Mouse (Mus musculus): Measurements from ENCODE around the gene Olfr657. TPM values are rescaled to one million over a fixed set of nuclear protein-coding genes. Genes with fewer than 3 reads are reported as not detected.

Gene Olfr657
- polyA plus RNA-seq (2014; fragmentation: Nextera tagmentation; extraction: Ambion mirVana): not detected in 2 replicates

DNA sequence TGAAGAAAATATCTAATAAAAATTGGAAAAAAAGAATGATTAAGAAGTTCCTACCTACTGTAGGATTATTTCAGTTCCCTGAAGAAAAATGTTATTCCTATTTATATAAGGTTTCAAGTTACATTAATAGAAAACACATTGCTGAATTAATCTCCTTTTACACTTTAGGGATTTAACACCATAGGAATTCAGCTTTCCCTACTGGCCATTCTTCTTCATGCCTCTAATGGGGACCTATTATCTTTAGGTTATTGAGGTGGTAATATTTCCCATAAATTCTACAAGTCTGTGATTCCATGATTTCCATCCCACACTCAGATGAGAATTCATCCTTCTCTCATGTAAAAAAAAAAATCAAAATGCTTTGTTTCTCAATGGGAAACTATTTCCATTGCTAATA, at the start of gene Olfr657:
Gene Olfr657 (plus strand): TSS at position 301 of the 400 bp plus-strand sequence.
- H3K36me3 ChIP-seq (ENCODE audit: control insufficient read depth, insufficient read depth, low read length): no peaks in the 10 kb centered on the region
- no peak within 1 kb of the TSS for H3K9ac ChIP-seq (replicated peaks; ENCODE audit: low read depth, low read length)
- H3K27me3 ChIP-seq (ENCODE audit: control insufficient read depth, insufficient read depth, low read length): no peaks in the 10 kb centered on the region
- no peaks in the 10 kb centered on the region for H3K9me3 ChIP-seq (ENCODE audit: control insufficient read depth, low read length)
- H3K4me1 ChIP-seq (ENCODE audit: control insufficient read depth, insufficient read depth, low read length): no peaks in the 10 kb centered on the region
- no peak within 1 kb of the TSS for H3K27ac ChIP-seq (ENCODE audit: low read depth, low read length)
- H3K4me2 ChIP-seq (ENCODE audit: low read depth, low read length): no peak within 1 kb of the TSS
- no peak for ATAC-seq (ENCODE audit: low read depth)
- H3K4me3 ChIP-seq (ENCODE audit: low read depth, low read length): no peak within 1 kb of the TSS

GRCm38 (mm10) chr7:104577014-104577413, 47.6 kb upstream of the Olfr657 start, which contains the start of gene Olfr653:
Gene Olfr653, plus strand, starts transcription at chr7:104577314.
- no peak within 1 kb of the TSS for H3K4me2 ChIP-seq (ENCODE audit: low read depth, low read length)
- no peak within 1 kb of the TSS for H3K27ac ChIP-seq (ENCODE audit: low read depth, low read length)
- no peak within 1 kb of the TSS for H3K4me3 ChIP-seq (ENCODE audit: low read depth, low read length)
- H3K36me3 ChIP-seq (ENCODE audit: control insufficient read depth, insufficient read depth, low read length): no peaks in the 10 kb centered on the region
- 85% methylated on average over 2 of the region's 2 CpGs for WGBS
- ATAC-seq (ENCODE audit: low read depth): no peak
- H3K9ac ChIP-seq (replicated peaks; ENCODE audit: low read depth, low read length): no peak within 1 kb of the TSS
- no peaks in the 10 kb centered on the region for H3K27me3 ChIP-seq (ENCODE audit: control insufficient read depth, insufficient read depth, low read length)
- no peaks in the 10 kb centered on the region for H3K9me3 ChIP-seq (ENCODE audit: control insufficient read depth, low read length)
- H3K4me1 ChIP-seq (ENCODE audit: control insufficient read depth, insufficient read depth, low read length): no peaks in the 10 kb centered on the region

DNA sequence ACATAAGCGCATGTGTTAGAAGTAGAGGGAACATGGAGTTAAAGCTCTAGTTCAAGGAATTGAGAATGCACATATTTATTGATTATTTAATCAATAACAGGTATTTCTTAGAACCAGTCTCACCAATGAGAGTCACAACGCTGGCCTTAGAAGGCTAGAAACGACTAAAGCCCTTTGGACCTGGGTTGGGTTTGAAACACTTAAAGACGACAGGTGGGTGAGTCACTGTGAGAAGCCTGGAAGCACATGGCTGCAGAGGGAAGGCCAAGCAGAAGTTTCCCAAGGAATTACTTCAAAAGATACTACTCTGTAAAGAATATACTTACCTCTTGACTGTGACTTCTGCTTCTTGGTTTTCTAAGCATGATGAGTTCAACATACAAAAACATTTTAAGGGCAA, 43.7 kb upstream of the Olfr657 start:
- Histone ChIP-seq H3K4me3 (ENCODE audit: low read depth, low read length) (no peak overlapping the region), H3K9me3 (ENCODE audit: control insufficient read depth, low read length) (no peaks in the 10 kb centered on the region), H3K4me2 (ENCODE audit: low read depth, low read length) (no peak overlapping the region), H3K9ac (replicated peaks; ENCODE audit: low read depth, low read length) (no peak overlapping the region), H3K36me3 (ENCODE audit: control insufficient read depth, insufficient read depth, low read length) (no peaks in the 10 kb centered on the region), H3K27ac (ENCODE audit: low read depth, low read length) (no peak overlapping the region), H3K27me3 (ENCODE audit: control insufficient read depth, insufficient read depth, low read length) (no peaks in the 10 kb centered on the region), H3K4me1 (ENCODE audit: control insufficient read depth, insufficient read depth, low read length) (no peaks in the 10 kb centered on the region)
- WGBS: 94% methylated on average over 4 of the region's 4 CpGs
- no peak for ATAC-seq (ENCODE audit: low read depth)

DNA sequence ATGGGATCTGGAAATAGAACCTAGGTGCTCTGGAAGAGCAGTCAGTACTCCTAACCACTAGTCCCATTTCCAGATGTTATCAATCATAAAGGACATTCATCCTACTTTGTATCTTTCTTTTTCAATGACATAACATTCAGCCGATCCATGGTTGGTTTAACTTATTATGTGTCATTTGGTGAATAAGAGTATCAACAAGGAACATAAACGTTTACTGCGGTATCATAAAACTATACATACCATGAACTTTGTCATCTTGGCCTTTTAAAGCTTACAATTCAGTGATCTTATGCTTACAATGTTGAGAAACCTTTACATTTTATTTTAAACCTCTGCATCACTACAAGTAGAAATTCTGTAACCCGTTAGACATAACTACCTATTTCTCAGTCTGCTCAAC, 43.2 kb upstream of the Olfr657 start:
- H3K27me3 ChIP-seq (ENCODE audit: control insufficient read depth, insufficient read depth, low read length): no peaks in the 10 kb centered on the region
- no peaks in the 10 kb centered on the region for H3K9me3 ChIP-seq (ENCODE audit: control insufficient read depth, low read length)
- no peak for ATAC-seq (ENCODE audit: low read depth)
- H3K4me3 ChIP-seq (ENCODE audit: low read depth, low read length): no peak overlapping the region
- no peaks in the 10 kb centered on the region for H3K36me3 ChIP-seq (ENCODE audit: control insufficient read depth, insufficient read depth, low read length)
- 90% methylated on average over 4 of the region's 4 CpGs for WGBS
- H3K4me2 ChIP-seq (ENCODE audit: low read depth, low read length): no peak overlapping the region
- no peaks in the 10 kb centered on the region for H3K4me1 ChIP-seq (ENCODE audit: control insufficient read depth, insufficient read depth, low read length)
- H3K9ac ChIP-seq (replicated peaks; ENCODE audit: low read depth, low read length): no peak overlapping the region
- no peak overlapping the region for H3K27ac ChIP-seq (ENCODE audit: low read depth, low read length)

DNA sequence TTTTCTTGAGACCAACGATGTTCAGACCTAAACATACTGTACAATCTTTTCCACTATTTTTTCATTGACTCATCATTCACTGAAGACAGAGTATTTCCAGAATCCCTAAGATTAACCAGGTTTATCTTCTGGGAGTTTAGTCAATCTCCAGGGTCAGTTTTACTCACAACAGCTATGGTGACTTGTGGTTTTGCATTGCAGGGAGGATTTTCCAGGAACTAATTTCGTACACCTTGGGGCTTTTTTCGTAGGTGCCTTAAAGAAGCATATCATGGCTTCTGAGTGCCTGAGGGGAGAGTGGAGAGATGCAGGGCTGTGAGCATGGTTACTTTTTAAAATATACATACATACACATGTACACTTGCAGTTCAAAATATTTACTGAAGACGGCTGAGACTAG, 37.9 kb upstream of the Olfr657 start, which contains the start of gene Olfr654:
Gene Olfr654 (plus strand): TSS at position 301 of the 400 bp plus-strand sequence.
- WGBS: 94% methylated on average over 4 of the region's 4 CpGs
- Histone ChIP-seq H3K9me3 (ENCODE audit: control insufficient read depth, low read length) (no peaks in the 10 kb centered on the region), H3K4me2 (ENCODE audit: low read depth, low read length) (no peak within 1 kb of the TSS)

GRCm38 (mm10) chr7:104588274-104588673, 36.3 kb upstream of the Olfr657 start:
- Histone ChIP-seq H3K9me3 (ENCODE audit: control insufficient read depth, low read length) (no peaks in the 10 kb centered on the region), H3K27ac (ENCODE audit: low read depth, low read length) (no peak overlapping the region), H3K4me3 (ENCODE audit: low read depth, low read length) (no peak overlapping the region), H3K27me3 (ENCODE audit: control insufficient read depth, insufficient read depth, low read length) (no peaks in the 10 kb centered on the region), H3K36me3 (ENCODE audit: control insufficient read depth, insufficient read depth, low read length) (no peaks in the 10 kb centered on the region), H3K4me1 (ENCODE audit: control insufficient read depth, insufficient read depth, low read length) (no peaks in the 10 kb centered on the region), H3K4me2 (ENCODE audit: low read depth, low read length) (no peak overlapping the region), H3K9ac (replicated peaks; ENCODE audit: low read depth, low read length) (no peak overlapping the region)
- 90% methylated on average over 5 of the region's 5 CpGs for WGBS
- ATAC-seq (ENCODE audit: low read depth): no peak

More for the DNA sequence above, 37.9 kb upstream of the Olfr657 start, which contains the start of gene Olfr654:
- Histone ChIP-seq H3K4me3 (ENCODE audit: low read depth, low read length) (no peak within 1 kb of the TSS), H3K27ac (ENCODE audit: low read depth, low read length) (no peak within 1 kb of the TSS), H3K9ac (replicated peaks; ENCODE audit: low read depth, low read length) (no peak within 1 kb of the TSS), H3K36me3 (ENCODE audit: control insufficient read depth, insufficient read depth, low read length) (no peaks in the 10 kb centered on the region), H3K27me3 (ENCODE audit: control insufficient read depth, insufficient read depth, low read length) (no peaks in the 10 kb centered on the region), H3K4me1 (ENCODE audit: control insufficient read depth, insufficient read depth, low read length) (no peaks in the 10 kb centered on the region)
- ATAC-seq (ENCODE audit: low read depth): no peak

DNA sequence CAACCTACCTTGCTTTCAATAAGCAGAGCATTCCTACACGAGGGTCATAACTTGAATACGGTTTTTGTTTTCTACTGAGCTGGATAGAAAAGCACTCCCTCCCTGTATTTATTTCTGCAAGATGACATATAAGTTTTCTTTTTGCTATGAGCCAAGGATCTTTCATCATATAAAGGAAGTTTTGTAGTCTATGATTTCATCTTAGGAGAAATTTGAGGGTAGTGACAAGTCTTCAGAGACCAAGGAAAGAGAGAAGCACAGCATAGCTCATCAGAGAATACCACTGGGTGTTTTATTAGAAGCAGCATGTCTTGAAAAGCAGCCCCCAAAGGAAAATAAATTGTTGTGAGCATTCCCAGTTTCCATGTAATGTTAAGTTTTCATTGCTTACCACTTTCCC, 22.9 kb upstream of the Olfr657 start, which contains the start of gene Olfr655:
Gene Olfr655 (minus strand): TSS at position 101 of the 400 bp plus-strand sequence.
- Histone ChIP-seq H3K36me3 (ENCODE audit: control insufficient read depth, insufficient read depth, low read length) (no peaks in the 10 kb centered on the region), H3K27ac (ENCODE audit: low read depth, low read length) (no peak within 1 kb of the TSS), H3K4me3 (ENCODE audit: low read depth, low read length) (no peak within 1 kb of the TSS), H3K27me3 (ENCODE audit: control insufficient read depth, insufficient read depth, low read length) (no peaks in the 10 kb centered on the region), H3K4me2 (ENCODE audit: low read depth, low read length) (no peak within 1 kb of the TSS), H3K4me1 (ENCODE audit: control insufficient read depth, insufficient read depth, low read length) (no peaks in the 10 kb centered on the region), H3K9me3 (ENCODE audit: control insufficient read depth, low read length) (no peaks in the 10 kb centered on the region), H3K9ac (replicated peaks; ENCODE audit: low read depth, low read length) (no peak within 1 kb of the TSS)
- ATAC-seq (ENCODE audit: low read depth): no peak
- WGBS: 88% methylated on average over 2 of the region's 2 CpGs

DNA sequence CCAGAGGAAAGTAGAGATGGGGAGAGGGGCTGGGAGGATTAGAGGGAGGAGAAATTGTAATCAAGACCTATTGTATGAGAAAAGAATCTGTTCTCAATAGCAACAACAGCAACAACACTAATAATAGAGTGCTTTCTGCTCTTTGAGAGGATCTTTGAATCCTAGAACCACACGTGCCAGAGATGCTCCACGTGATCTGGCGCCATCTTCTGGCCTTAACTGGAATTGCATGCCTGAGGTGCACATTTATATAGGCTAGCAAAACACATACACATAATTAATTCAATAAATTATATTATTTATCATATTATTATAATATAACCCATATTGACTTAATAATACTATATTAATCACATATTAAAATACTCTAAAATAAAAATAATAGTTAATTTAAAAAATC, 21.4 kb upstream of the Olfr657 start:
- no peak overlapping the region for H3K9ac ChIP-seq (replicated peaks; ENCODE audit: low read depth, low read length)
- no peaks in the 10 kb centered on the region for H3K27me3 ChIP-seq (ENCODE audit: control insufficient read depth, insufficient read depth, low read length)
- no peaks in the 10 kb centered on the region for H3K9me3 ChIP-seq (ENCODE audit: control insufficient read depth, low read length)
- 6% methylated on average over 3 of the region's 3 CpGs for WGBS
- H3K27ac ChIP-seq (ENCODE audit: low read depth, low read length): no peak overlapping the region
- H3K4me3 ChIP-seq (ENCODE audit: low read depth, low read length): no peak overlapping the region
- H3K4me2 ChIP-seq (ENCODE audit: low read depth, low read length): no peak overlapping the region
- no peaks in the 10 kb centered on the region for H3K4me1 ChIP-seq (ENCODE audit: control insufficient read depth, insufficient read depth, low read length)
- no peak for ATAC-seq (ENCODE audit: low read depth)
- no peaks in the 10 kb centered on the region for H3K36me3 ChIP-seq (ENCODE audit: control insufficient read depth, insufficient read depth, low read length)

GRCm38 (mm10) chr7:104604727-104605126, 19.9 kb upstream of the Olfr657 start:
- H3K4me3 ChIP-seq (ENCODE audit: low read depth, low read length): no peak overlapping the region
- no peak for ATAC-seq (ENCODE audit: low read depth)
- no peaks in the 10 kb centered on the region for H3K4me1 ChIP-seq (ENCODE audit: control insufficient read depth, insufficient read depth, low read length)
- H3K27me3 ChIP-seq (ENCODE audit: control insufficient read depth, insufficient read depth, low read length): no peaks in the 10 kb centered on the region
- H3K9ac ChIP-seq (replicated peaks; ENCODE audit: low read depth, low read length): no peak overlapping the region
- H3K36me3 ChIP-seq (ENCODE audit: control insufficient read depth, insufficient read depth, low read length): no peaks in the 10 kb centered on the region
- H3K27ac ChIP-seq (ENCODE audit: low read depth, low read length): no peak overlapping the region
- no peaks in the 10 kb centered on the region for H3K9me3 ChIP-seq (ENCODE audit: control insufficient read depth, low read length)
- H3K4me2 ChIP-seq (ENCODE audit: low read depth, low read length): no peak overlapping the region
